Mouse (Mus musculus): ENCODE results near the gene Ttll5.

Gene Ttll5

GRCm38 (mm10) chr12:85967812-85968211 is 143.4 kb downstream of the Ttll5 start:
- no peak for ATAC-seq (ENCODE audit: low TSS enrichment)

- ATAC-seq (ENCODE audit: low TSS enrichment), result peak; percentile 73
Measured at GRCm38 (mm10) chr12:85968409-85968808, 143.9 kb downstream of the Ttll5 start.

- ATAC-seq (ENCODE audit: low TSS enrichment), result no peak
Measured at GRCm38 (mm10) chr12:85969571-85969970, 145.1 kb downstream of the Ttll5 start.

GRCm38 (mm10) chr12:85970191-85970590 is 145.7 kb downstream of the Ttll5 start:
- no peak for ATAC-seq (ENCODE audit: low TSS enrichment)

- no peak for ATAC-seq (ENCODE audit: low TSS enrichment)
Measured at GRCm38 (mm10) chr12:85970803-85971202, 146.3 kb downstream of the Ttll5 start.

- no peak for ATAC-seq (ENCODE audit: low TSS enrichment)
Measured at GRCm38 (mm10) chr12:85971655-85972054, 147.2 kb downstream of the Ttll5 start.

- ATAC-seq (ENCODE audit: low TSS enrichment), result 0 out of 2 replicates have a peak, but pooled peaks have one; percentile 28
Measured at GRCm38 (mm10) chr12:85973526-85973925, 149.1 kb downstream of the Ttll5 start.

- ATAC-seq (ENCODE audit: low TSS enrichment), result peak; percentile 36; the same call in 1 of the 2 replicates
Measured at GRCm38 (mm10) chr12:85974030-85974429, 149.6 kb downstream of the Ttll5 start.

GRCm38 (mm10) chr12:85979996-85980395 is 155.5 kb downstream of the Ttll5 start:
- peak; percentile 91 for ATAC-seq (ENCODE audit: low TSS enrichment)

- no peak for ATAC-seq (ENCODE audit: low TSS enrichment)
Measured at GRCm38 (mm10) chr12:85985524-85985923, 161.1 kb downstream of the Ttll5 start.

- ATAC-seq (ENCODE audit: low TSS enrichment), result no peak; the same call in 1 of the 2 replicates
Measured at GRCm38 (mm10) chr12:85986024-85986423, 161.6 kb downstream of the Ttll5 start.

GRCm38 (mm10) chr12:85986540-85987443 is 162.3 kb downstream of the Ttll5 start:
- no peak for ATAC-seq (ENCODE audit: low TSS enrichment)

- ATAC-seq (ENCODE audit: low TSS enrichment), result no peak
Measured at GRCm38 (mm10) chr12:85987444-85987889, 163.0 kb downstream of the Ttll5 start.

GRCm38 (mm10) chr12:85988121-85988520 is 163.7 kb downstream of the Ttll5 start:
- ATAC-seq (ENCODE audit: low TSS enrichment), result no peak

- ATAC-seq (ENCODE audit: low TSS enrichment), result no peak
Measured at GRCm38 (mm10) chr12:85988818-85989377, 164.4 kb downstream of the Ttll5 start.

GRCm38 (mm10) chr12:85992013-85992837 is 167.8 kb downstream of the Ttll5 start:
- peak; percentile 57; the same call in 1 of the 2 replicates for ATAC-seq (ENCODE audit: low TSS enrichment)

- ATAC-seq (ENCODE audit: low TSS enrichment), result no peak
Measured at GRCm38 (mm10) chr12:85992838-85993234, 168.4 kb downstream of the Ttll5 start.

GRCm38 (mm10) chr12:85993790-85994360 is 169.4 kb downstream of the Ttll5 start:
- ATAC-seq (ENCODE audit: low TSS enrichment), result no peak

- peak; percentile 71 for ATAC-seq (ENCODE audit: low TSS enrichment)
Measured at GRCm38 (mm10) chr12:86000641-86001073, 176.2 kb downstream of the Ttll5 start.

- ATAC-seq (ENCODE audit: low TSS enrichment), result peak; percentile 87
Measured at GRCm38 (mm10) chr12:86001120-86001655, 176.7 kb downstream of the Ttll5 start.

GRCm38 (mm10) chr12:86004627-86005026 is 180.2 kb downstream of the Ttll5 start:
- ATAC-seq (ENCODE audit: low TSS enrichment), result no peak

All from frontal cortex, adult (tissue).